Mouse (Mus musculus) ovary, postnatal 14 days (tissue): ENCODE measurements around the gene Las1l.
"Not testable (repeated sequence)": the region's sequence is repeated elsewhere in the genome, so short reads cannot be mapped to it uniquely, and the experiment has no call there.

Experiments used
- DNase-seq: peaks from one replicate; pipeline ENCODE4 v3.0.0; 2022; ENCODE audit warnings: low spot score

Las1l gene

DNA sequence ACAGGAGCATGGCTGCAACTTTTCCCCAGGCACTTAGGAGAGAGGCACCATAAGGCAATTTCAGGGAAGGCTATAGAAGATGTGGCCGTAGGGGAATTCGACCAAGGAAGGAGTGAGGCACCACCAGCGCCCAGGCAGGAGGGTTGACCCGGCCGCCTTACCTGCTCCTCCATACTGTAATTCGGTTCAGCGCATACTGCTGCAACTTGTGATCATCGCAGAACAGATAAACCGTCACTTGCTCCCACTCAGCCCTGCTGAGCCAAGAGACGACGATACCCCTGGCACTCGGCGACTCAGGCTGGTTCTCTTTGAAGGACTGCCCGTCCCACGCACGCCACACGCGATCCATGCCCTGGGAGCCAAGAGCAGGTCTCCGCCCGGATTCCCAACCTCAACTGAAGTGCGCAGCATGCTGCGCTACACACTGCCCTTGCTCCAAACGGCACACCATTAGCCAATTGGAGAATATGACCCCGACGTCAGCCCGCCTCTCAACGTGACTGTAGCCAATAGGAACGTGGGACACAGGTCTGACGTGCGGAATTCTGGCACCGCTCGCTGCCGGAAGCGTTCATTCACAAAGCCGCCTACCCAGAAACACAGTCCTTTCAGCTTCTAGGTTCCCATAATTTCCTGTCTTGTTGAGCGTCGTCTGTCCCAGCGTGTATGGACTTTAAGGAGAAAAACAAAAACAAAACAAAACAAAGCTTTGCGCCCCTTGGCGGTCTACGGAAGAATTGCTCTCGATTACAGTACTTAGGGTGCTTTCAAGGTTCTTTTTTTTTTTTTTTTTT is at the start of gene Las1l:
Gene Las1l, minus strand, starts transcription at position 466 of the 797 bp plus-strand sequence.
- peak; percentile 76 for DNase-seq

DNA sequence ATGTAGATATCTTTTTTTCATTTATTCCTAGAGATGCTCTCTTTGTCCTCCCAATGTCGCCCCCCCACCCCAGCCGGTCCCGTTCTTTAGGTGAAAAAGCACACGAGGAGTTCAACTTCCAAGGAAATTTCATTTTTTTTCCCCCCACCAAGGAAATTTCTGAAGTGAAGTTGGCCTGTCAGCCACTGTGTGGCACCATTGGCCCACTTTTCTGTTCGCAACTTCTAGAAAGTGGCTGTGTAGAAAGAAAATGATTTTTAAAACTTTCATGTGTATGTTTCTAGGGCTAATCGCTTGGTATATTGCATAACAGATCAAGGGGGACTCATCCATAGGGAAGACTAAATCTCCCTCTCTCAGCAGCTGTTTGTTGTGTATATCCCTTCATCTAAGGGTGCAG is 49.6 kb upstream of the Las1l start:
- DNase-seq, result no peak

DNA sequence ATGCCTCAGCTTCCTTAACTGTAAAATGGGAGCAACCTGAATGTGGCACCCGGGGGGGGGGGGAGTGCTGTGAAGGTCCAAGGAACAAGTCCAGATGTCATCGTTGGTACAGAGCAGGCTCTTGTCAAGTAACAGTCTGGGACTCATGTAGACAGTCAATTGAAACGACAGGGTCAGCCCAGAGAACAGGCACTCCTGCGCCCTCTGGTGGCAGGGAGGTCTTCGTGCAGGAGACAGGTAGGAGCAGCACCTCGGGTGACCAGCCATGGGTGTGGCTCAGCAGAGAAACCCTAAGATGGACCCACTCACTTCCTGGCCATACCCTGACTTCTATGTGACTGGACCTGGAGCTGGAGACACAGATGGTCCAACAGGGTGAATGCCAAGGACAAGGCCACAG is 42.8 kb upstream of the Las1l start:
- no peak for DNase-seq

DNA sequence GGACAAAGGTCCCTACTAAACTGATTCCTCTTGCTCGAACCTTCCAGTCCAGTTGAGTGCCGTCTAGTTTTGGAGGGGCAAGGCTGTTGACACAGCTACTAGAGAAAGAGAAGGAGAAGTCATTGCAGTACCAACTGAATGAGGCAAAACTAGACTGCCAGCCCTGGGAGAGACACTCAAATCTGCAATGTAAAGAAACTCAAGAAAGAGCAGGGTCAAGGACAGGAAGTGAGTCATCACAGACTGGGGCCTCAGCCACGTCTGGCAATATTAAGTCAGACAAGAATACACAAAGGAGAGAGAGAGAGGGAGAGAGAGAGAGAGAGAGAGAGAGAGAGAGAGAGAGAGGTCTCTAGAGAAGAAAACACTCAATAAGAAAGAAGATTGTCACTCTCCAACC is 36.4 kb upstream of the Las1l start:
- no peak for DNase-seq

DNA sequence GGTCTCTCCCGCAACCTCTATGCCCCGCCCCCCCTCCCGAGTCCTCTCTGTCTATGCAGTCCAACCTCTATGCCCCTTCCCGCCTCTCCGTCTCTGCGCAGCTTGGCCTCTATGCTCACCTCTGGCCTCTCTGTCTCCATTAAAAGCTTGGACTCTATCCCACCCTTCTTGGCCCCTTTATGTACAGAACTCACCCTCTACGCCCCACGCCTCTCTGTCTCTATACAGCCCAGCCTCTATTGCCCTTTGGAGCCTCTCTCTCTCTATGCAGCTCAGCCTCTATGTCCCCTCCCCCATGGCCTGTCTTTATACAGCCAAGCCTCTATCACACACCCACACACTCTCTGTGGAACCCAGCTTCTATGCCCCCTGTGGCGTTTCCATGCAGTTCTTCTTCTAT is 13.2 kb upstream of the Las1l start:
- DNase-seq, result no peak

DNA sequence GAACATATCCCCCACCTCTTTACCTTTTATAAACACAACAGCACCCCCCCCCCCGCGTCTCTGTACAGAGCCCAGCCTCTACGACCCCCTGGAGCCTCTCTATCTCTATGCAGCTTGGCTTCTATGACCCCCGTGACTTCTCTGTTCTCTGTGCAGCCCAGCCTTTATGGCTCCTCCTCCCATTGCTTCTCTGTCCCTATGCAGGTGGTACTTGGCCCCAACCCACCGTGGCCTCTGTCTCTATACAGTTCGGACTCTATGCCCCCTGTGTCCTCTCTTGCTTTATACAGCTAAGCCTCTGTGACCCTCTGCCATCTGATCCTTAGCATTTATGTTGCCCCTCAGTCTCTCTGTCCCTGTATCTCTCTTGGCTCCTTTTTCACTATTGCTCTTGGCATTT is 12.4 kb upstream of the Las1l start:
- DNase-seq, result no peak

DNA sequence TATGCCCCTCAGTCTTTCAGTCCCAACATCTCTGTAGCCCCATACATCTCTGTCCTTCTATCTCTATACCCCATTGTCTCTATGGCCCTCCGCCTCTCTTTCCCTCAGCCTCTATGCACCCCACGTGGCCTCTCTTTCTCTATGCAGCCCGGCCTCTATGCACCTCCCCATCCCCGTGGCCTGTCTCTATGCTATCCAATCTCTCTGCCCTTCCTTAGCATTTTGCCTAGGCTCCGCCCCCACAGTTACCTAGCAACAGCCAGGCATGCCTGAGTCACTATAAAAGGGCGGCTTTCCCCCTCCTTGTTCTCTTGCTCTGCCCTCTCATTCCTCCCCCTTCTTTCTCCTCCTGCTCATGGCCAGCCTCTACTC is 11.8 kb upstream of the Las1l start:
- peak; percentile 52 for DNase-seq

DNA sequence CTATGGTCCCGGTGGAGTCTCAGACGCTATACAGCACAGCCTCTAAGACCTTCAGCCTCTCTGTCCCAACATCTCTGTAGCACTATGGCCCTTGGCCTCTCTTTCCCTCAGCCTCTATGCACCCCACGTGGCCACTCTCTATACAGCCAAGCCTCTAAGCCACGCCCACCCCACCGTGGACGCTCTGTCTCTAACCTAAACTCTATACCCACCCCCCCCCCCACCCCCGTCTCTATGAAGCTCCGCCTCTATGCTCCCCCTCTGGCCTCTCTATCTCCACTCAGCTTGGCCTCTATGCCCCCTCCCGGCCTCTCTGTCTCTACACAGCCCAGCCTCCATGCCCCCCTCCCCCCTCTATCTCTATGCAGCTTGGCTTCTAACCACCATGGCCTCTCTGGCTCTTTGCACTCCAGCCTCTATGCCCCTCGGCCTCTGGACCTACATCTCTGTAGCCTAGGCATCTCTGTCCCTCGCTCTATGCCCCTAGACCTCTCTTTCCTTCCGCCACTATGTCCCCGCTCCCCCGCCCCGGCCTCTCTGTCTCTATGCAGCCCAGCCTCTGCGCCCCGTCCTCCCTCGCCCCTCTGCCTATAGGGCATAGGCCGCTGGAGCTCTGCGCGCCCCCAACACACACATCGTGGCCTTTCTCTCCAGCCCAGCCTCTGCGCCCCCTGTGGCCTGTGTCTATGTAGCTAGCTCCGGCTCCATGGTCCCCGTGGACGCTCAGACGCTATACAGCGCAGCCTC is 11.3 kb upstream of the Las1l start:
- DNase-seq, result peak; percentile 15

DNA sequence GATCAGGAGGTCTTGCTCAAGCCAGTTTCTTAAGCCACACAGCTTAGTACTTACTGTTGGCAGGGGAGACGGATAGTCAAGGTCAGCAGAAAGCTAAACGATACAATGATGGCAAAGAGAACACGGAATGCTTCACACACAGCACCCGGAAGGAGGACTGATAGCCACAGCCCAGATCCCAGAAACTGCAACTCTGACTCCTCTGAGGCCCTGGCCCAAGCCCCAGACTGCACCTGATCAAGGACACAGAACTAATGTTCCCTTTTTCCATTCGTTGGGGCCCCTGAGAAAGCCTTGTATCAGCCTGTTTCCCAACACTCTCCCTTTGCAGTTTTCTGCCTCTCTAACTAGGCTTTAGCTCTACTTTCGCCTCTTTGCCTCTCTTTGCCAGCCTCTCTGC is 8.3 kb upstream of the Las1l start:
- DNase-seq, result no peak

DNA sequence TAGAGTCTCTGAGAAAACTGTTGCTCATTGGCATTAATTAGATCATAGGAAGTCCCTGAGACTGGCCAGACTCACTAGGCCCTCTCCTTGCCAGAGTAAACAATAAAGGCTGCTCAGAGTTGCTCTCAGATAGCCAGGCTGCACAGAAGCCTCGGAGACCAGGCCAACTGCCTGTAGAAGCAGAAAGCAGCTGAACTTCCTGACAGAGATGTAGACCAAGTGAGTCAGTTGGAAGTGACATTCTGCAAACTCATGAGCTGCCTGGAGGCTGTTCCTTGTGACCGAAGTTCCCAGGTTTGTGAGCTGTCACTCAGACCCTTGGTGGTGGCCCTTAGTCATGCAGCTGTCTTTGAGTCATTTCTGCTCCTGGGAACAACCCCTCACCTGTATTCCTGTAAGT is 6.6 kb upstream of the Las1l start:
- no peak for DNase-seq

DNA sequence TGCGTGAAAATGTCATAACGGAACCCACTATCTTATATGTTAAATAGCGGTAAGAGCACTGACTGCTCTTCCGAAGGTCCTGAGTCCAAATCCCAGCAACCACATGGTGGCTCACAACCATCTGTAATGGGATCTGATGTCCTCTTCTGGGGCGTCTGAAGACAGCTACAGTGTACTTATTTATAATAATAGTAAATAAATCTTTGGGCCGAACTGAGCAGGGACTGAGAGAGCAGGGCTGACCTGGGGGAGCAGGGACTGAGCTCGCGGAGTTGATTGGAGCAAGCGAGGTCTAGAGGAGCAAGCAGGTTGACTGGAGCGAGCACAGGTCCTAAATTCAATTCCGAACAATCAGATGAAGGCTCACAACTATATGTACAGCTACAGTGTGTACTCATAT is 699 bp upstream of the Las1l start:
- DNase-seq, result not testable (repeated sequence)

DNA sequence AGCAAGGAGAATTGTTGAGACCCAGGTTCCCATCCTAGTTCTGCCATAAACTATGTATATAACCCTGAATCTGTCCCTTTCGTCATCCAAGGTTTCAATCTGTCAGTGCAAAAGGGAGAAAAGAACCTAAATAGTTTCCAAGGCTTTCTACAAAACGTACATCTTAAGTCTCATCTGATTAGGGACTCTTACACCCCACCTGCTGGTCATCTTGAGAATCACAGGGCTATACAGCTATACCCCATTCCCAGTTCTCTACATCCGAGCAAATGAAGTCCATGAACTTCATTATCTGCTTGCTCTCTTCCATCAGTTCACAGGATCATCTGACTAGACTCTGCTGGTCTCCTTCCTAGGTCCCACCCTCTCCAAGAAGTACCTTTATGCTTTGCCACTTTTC is 6.0 kb downstream of the Las1l start:
- no peak for DNase-seq

DNA sequence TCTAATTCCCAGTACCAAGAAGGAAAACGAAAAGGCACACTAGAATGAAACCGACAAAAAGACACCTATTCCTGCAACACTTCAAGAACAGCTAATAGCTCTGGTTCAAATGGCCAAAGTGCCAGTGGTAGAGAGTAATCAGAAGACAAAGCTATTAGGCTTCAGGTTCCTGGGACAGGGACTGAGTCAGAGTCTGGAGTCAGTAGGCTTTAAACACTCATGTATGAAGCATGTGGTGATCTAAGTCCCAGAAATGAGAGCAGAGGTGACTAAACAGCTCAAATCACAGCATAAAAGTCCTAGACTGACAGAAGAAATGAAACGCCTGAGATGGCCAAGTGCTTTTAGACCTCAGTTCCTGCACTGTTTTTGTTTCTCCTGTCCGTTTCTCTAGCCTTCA is 8.6 kb downstream of the Las1l start:
- DNase-seq, result no peak

DNA sequence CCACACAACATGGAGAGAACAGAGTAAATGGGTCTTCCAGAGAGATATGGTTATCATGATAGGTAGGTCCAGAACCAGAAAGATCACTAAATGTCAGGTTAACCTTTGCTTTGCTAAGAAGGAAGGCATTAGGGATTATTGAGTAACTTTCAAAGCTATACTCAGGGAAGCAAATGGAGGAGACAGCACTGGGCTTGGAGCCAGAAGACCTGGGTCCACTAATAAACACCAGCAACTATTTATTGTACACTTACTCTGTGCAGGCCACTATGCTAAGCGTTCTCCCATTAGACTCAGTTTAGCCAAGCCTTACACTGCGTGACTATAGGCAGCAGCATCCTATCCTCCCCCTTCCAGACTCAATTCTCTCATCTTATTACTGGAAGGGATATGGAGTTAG is 11.3 kb downstream of the Las1l start:
- no peak for DNase-seq

DNA sequence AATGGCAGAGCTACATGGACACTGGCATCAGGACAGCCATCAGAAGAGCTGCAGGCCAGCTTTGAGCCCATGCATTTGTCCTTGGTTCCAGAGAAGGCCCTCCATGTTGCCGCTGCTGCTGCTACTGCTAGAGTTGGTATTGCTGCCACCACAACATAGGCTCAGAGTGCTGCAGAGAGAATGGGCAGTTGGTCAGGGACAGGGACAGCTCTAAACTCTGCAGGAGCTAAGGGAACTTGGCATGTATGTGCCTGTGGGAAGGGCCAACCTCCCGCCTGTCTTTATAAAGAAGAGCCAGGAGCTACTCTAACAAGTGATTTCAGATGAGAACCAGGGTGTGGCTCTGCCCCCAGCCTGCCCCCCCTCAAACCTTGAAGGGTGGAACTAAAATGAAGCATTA is 21.3 kb downstream of the Las1l start:
- no peak for DNase-seq

DNA sequence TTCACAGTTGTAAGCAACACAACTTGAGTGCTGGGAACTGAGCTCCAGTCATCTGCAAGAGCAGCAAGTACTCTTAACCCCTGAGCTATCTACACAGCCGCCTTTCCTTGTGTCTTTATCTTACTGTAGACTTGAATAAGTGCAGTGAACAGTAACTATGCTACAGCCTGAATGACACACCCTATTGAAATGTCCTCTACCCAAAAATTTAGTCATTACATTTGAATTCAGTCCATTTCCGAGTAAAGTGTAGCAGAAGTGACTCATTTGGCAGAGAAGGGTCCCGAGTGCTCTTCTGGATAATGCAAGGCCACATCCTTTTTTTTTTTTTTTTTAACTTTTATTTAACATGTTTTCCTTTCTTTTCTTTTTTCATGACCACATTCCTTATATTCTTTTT is 54.0 kb downstream of the Las1l start:
- no peak for DNase-seq
